Mouse (Mus musculus): Measurements from ENCODE around the gene Robo1.

- TF ChIP-seq EP300 (IDR thresholded peaks at IDR 0.05; ENCODE audit: insufficient read depth, low read depth, low read length) = no peak
- TF ChIP-seq CTCF (IDR thresholded peaks at IDR 0.05; ENCODE audit: low read depth, low read length) = no peak
Observed at GRCm38 (mm10) chr16:72854101-72854500, 546.0 kb downstream of the Robo1 start.
